Comparison of ENCODE assay signal across 10 mouse cellular contexts in the genomic region with DNA sequence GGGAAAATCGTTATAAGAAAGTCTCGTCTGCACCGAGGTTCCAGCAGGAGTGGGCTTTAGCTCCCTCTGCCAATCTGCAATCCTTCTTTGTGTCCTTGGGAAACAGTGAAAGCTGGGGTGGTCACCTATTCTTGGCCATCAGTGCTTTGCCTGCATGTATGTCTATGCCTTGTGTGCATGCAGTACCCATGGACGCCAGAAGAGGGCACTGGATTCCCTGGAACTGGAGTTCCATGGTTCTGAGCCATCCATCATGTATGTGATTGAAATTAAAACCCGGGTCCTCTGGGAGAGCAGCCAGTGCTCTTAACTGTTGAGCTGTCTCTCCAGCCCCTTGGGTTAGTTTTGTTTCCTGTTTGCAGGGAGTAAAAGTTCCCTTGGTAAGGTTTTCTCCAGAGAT.
DNase-seq lines count a peak whose midpoint lies in the region; ATAC-seq and TF ChIP-seq lines count a peak whose summit lies in the region.
"Had no signal": no experiment of that assay in that cellular context is flagged by ENCODE, and none has a peak within 500 bp of the region (broad histone marks: within the 10 kb centered on the region; RNA-seq: fewer than 3 reads in every experiment).

No protein-coding gene starts in this region.

- H3K9me3 ChIP-seq in kidney, postnatal 0 days (replicated peaks; ENCODE audit: low read length): no peaks in the 10 kb centered on the region
- no peaks in the 10 kb centered on the region for H3K9me3 ChIP-seq in midbrain, embryonic 15.5 days
- H3K9me3 ChIP-seq: heart, embryonic 15.5 days; liver, embryonic 15.5 days had no signal

- WGBS in kidney, postnatal 0 days: 68% methylated on average over 5 of the region's 5 CpGs
- WGBS in midbrain, embryonic 15.5 days: 75% methylated on average over 5 of the region's 5 CpGs

- no peak for ATAC-seq in kidney, postnatal 0 days (replicated peaks; ENCODE audit: low FRiP score, low read depth)
- ATAC-seq in midbrain, embryonic 15.5 days (replicated peaks): no peak

- no peak overlapping the region for H3K9ac ChIP-seq in kidney, postnatal 0 days (ENCODE audit: low read depth, low read length)
- H3K9ac ChIP-seq in midbrain, embryonic 15.5 days: no peak overlapping the region
- H3K9ac ChIP-seq: heart, embryonic 15.5 days; liver, embryonic 15.5 days had no signal

- intact Hi-C loops in left cerebral cortex, postnatal 36 days (cut with DNase I): no loop called here

- H3K4me2 ChIP-seq in kidney, postnatal 0 days (ENCODE audit: low read length): no peak overlapping the region
- H3K4me2 ChIP-seq in midbrain, embryonic 15.5 days: no peak overlapping the region
- H3K4me2 ChIP-seq: heart, embryonic 15.5 days; liver, embryonic 15.5 days had no signal

- peak; percentile 15 for DNase-seq in kidney, postnatal 0 days (ENCODE audit: low spot score)
- no peak for DNase-seq in kidney, adult 11 months
- peak; percentile 26 for DNase-seq in 416B (ENCODE audit: low read depth)
- peak; percentile 75 for DNase-seq in ES-CJ7 (ENCODE audit: low read depth, low spot score)
- peak; percentile 23 for DNase-seq in induced T-regulatory cell, adult 2 months (ENCODE audit: low read depth)
- DNase-seq in yolk sac, embryonic 10.5 days (ENCODE audit: low spot score): no peak
- no peak for DNase-seq in left cerebral cortex, postnatal 36 days (ENCODE audit: low spot score in 2 of 2)

- H3K27me3 ChIP-seq in kidney, postnatal 0 days (ENCODE audit: insufficient read depth, low read length): no peaks in the 10 kb centered on the region
- H3K27me3 ChIP-seq in midbrain, embryonic 15.5 days (replicated peaks): no peaks in the 10 kb centered on the region
- H3K27me3 ChIP-seq: heart, embryonic 15.5 days; liver, embryonic 15.5 days had no signal

- H3K36me3 ChIP-seq in kidney, postnatal 0 days (ENCODE audit: insufficient read depth, low read length): no peaks in the 10 kb centered on the region
- H3K36me3 ChIP-seq in midbrain, embryonic 15.5 days (replicated peaks): no peaks in the 10 kb centered on the region
- H3K36me3 ChIP-seq: heart, embryonic 15.5 days; liver, embryonic 15.5 days had no signal

- H3K27ac ChIP-seq in kidney, postnatal 0 days: no peak overlapping the region
- H3K27ac ChIP-seq in midbrain, embryonic 15.5 days: no peak overlapping the region
- H3K27ac ChIP-seq: heart, embryonic 15.5 days; liver, embryonic 15.5 days had no signal

- H3K4me3 ChIP-seq in kidney, postnatal 0 days (replicated peaks; ENCODE audit: low read depth, low read length): no peak overlapping the region
- H3K4me3 ChIP-seq in midbrain, embryonic 15.5 days: no peak overlapping the region
- H3K4me3 ChIP-seq: heart, embryonic 15.5 days; liver, embryonic 15.5 days had no signal

- peak; percentile 60 for TF ChIP-seq CTCF in kidney, postnatal 0 days (IDR thresholded peaks at IDR 0.05; ENCODE audit: low read depth)

- no peaks in the 10 kb centered on the region for H3K4me1 ChIP-seq in kidney, postnatal 0 days (replicated peaks; ENCODE audit: insufficient read depth, low read length)
- H3K4me1 ChIP-seq in midbrain, embryonic 15.5 days: peaks cover 4% of the 10 kb centered on the region; the same call in 1 of the 2 replicates
- H3K4me1 ChIP-seq: heart, embryonic 15.5 days; liver, embryonic 15.5 days had no signal

Comparison
In these comparisons a context has a peak if more than half of its experiments do, and no peak if none do; other contexts are left out.
1. DNase-seq: peak in kidney, postnatal 0 days (single experiment), 416B (single experiment), ES-CJ7 (single experiment) and induced T-regulatory cell, adult 2 months (single experiment); none in kidney, adult 11 months (single experiment), yolk sac, embryonic 10.5 days (single experiment) and left cerebral cortex, postnatal 36 days (0 of 2).